Mouse (Mus musculus): ENCODE data around the gene Dad1. TPM values are rescaled to one million over a fixed set of nuclear protein-coding genes. Genes with fewer than 3 reads are reported as not detected.

Dad1 gene
- polyA plus RNA-seq, 1 experiment from 2014 or later: 340 TPM

DNA sequence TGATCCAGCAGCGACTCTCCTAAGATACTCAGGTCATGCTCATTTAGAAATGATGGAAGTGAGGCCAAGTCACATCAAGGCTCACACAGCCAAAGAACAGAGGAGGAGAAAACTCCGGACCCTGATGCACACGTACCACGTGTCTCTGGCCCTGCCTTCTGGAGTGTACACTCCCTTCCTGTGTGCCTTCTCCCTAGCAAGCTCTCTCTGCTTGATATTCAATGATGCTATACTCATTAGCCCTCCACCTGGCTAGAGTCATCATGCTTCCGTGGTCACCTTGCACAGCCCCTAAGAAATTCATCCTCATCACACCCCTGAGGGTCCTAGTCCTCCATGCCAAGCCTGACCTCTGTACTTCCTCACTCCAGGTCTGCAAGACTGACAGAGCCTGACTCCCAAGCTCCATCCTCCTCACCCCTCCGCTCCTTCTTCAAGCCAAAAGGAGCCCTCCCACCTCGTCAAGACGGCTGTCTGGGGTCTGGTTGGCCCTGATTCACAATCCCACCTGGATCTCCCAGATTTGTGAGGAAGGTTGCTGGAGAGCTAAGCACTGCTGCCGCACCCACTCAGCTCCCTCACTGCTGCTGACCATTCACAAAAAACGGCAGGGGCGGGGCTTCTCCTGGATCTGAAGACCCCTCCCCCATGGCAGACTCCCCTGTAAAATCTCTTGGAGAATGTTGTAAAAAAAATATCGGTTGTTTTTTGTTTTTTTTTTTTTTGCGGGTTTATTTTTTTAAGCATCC is 30.4 kb downstream of the Dad1 start:
- ATAC-seq (ENCODE audit: insufficient number of reproducible peaks, insufficient read depth, low FRiP score, low TSS enrichment, low read depth): no peak
- no peak overlapping the region for H3K27ac ChIP-seq
- no peak overlapping the region for H3K4me2 ChIP-seq
- H3K9ac ChIP-seq: no peak overlapping the region
- no peaks in the 10 kb centered on the region for H3K9me3 ChIP-seq
- no peak overlapping the region for H3K4me3 ChIP-seq
- no peaks in the 10 kb centered on the region for H3K36me3 ChIP-seq
- WGBS: 58% methylated on average over 13 of the region's 13 CpGs
- 0 out of 2 replicates have a peak, but pooled peaks cover 4% of the 10 kb centered on the region for H3K27me3 ChIP-seq
- H3K4me1 ChIP-seq: peaks cover 26% of the 10 kb centered on the region

GRCm38 (mm10) chr14:54222289-54222727 is 31.6 kb downstream of the Dad1 start:
- WGBS: 60% methylated on average over 8 of the region's 8 CpGs
- Histone ChIP-seq H3K4me2 (no peak overlapping the region), H3K27ac (no peak overlapping the region), H3K36me3 (no peaks in the 10 kb centered on the region), H3K4me1 (peaks cover 20% of the 10 kb centered on the region), H3K9me3 (no peaks in the 10 kb centered on the region), H3K27me3 (0 out of 2 replicates have a peak, but pooled peaks cover 4% of the 10 kb centered on the region), H3K9ac (no peak overlapping the region), H3K4me3 (no peak overlapping the region)
- ATAC-seq (ENCODE audit: insufficient number of reproducible peaks, insufficient read depth, low FRiP score, low TSS enrichment, low read depth): no peak

GRCm38 (mm10) chr14:54221641-54222040 is 32.3 kb downstream of the Dad1 start:
- Histone ChIP-seq H3K4me3 (no peak overlapping the region), H3K4me2 (no peak overlapping the region), H3K9ac (no peak overlapping the region), H3K9me3 (no peaks in the 10 kb centered on the region), H3K36me3 (no peaks in the 10 kb centered on the region), H3K4me1 (peaks cover 20% of the 10 kb centered on the region), H3K27ac (no peak overlapping the region), H3K27me3 (0 out of 2 replicates have a peak, but pooled peaks cover 4% of the 10 kb centered on the region)
- 87% methylated on average over 6 of the region's 6 CpGs for WGBS
- no peak for ATAC-seq (ENCODE audit: insufficient number of reproducible peaks, insufficient read depth, low FRiP score, low TSS enrichment, low read depth)

DNA sequence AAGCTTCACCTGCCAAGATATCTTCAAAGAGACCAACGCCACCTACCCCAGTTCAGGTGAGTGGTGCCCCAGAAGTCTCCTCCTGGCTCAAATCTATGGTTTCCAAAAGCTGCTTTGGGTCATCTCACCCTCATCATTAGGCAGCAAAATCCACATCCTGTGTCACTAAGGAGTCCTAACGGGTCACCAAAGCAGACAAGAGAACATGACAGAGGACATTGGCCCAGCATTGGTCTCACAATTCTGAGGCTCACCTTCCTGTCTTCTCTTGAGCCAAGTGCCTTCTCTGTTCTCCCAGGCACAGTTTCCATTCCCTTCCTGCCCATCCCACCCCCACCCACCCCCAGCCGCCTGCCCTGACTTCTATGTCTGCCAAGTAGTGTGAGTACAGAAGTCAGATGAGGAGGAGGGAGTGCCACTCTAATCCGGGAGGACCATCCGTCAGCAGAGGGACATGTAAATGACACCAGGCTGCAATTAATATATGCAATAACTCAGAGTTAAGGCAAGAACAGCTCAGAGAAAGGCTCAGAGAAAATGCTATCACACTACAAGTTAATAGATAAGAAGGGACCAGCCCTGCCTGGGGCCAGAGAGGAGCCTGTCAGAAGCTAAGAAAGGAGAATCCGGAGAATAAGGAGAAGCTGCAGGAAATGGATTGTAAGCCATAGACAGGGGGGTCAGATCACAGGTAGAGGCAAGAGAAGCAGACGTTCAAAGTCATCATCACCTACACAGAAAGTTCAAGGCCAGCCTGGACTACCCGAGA is 33.0 kb downstream of the Dad1 start:
- no peaks in the 10 kb centered on the region for H3K36me3 ChIP-seq
- H3K27ac ChIP-seq: no peak overlapping the region
- H3K9me3 ChIP-seq: no peaks in the 10 kb centered on the region
- 0 out of 2 replicates have a peak, but pooled peaks cover under 1% of the 10 kb centered on the region for H3K27me3 ChIP-seq
- ATAC-seq (ENCODE audit: insufficient number of reproducible peaks, insufficient read depth, low FRiP score, low TSS enrichment, low read depth): no peak
- H3K4me2 ChIP-seq: no peak overlapping the region
- 78% methylated on average over 8 of the region's 8 CpGs for WGBS
- peaks cover 20% of the 10 kb centered on the region for H3K4me1 ChIP-seq
- no peak overlapping the region for H3K9ac ChIP-seq
- no peak overlapping the region for H3K4me3 ChIP-seq

DNA sequence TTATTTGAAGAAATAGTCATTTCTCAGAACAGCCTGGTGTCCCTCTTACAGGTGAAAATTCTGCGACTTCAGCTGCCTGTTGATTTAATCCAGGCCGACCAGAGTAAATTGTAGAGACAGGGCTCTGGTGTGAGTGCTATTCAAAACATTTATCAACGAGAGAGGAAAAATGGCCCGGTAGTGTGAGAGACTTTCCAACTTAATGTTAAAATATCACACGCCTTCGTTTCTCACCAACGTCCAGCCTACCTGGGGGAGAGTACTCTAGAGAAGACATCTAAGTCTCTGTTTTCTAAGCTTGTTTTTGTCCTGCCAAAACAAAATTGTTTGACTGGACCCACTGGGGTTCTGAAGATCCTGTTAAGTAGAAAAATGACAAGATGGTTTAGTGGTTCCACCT is 34.1 kb downstream of the Dad1 start:
- Histone ChIP-seq H3K4me1 (peaks cover 22% of the 10 kb centered on the region), H3K27me3 (no peaks in the 10 kb centered on the region), H3K4me2 (no peak overlapping the region), H3K36me3 (no peaks in the 10 kb centered on the region), H3K4me3 (no peak overlapping the region), H3K27ac (no peak overlapping the region; the same call in 1 of the 2 replicates), H3K9ac (no peak overlapping the region), H3K9me3 (no peaks in the 10 kb centered on the region)
- no peak for ATAC-seq (ENCODE audit: insufficient number of reproducible peaks, insufficient read depth, low FRiP score, low TSS enrichment, low read depth)
- WGBS: 71% methylated on average over 7 of the region's 7 CpGs

GRCm38 (mm10) chr14:54219256-54219655 is 34.6 kb downstream of the Dad1 start:
- H3K4me1 ChIP-seq: peaks cover 23% of the 10 kb centered on the region
- H3K4me2 ChIP-seq: peak overlapping the region; percentile 27
- no peaks in the 10 kb centered on the region for H3K9me3 ChIP-seq
- no peak for ATAC-seq (ENCODE audit: insufficient number of reproducible peaks, insufficient read depth, low FRiP score, low TSS enrichment, low read depth)
- no peaks in the 10 kb centered on the region for H3K27me3 ChIP-seq
- 33% methylated on average over 8 of the region's 8 CpGs for WGBS
- H3K9ac ChIP-seq: no peak overlapping the region
- H3K4me3 ChIP-seq: no peak overlapping the region
- H3K27ac ChIP-seq: peak overlapping the region; percentile 1; the same call in 1 of the 2 replicates
- no peaks in the 10 kb centered on the region for H3K36me3 ChIP-seq

GRCm38 (mm10) chr14:54218721-54219120 is 35.2 kb downstream of the Dad1 start:
- H3K4me3 ChIP-seq: no peak overlapping the region
- H3K9me3 ChIP-seq: no peaks in the 10 kb centered on the region
- H3K4me1 ChIP-seq: peaks cover 23% of the 10 kb centered on the region
- H3K9ac ChIP-seq: no peak overlapping the region
- 0 out of 2 replicates have a peak overlapping the region, but pooled peaks have one; percentile 1 for H3K27ac ChIP-seq
- no peaks in the 10 kb centered on the region for H3K36me3 ChIP-seq
- ATAC-seq (ENCODE audit: insufficient number of reproducible peaks, insufficient read depth, low FRiP score, low TSS enrichment, low read depth): no peak
- H3K27me3 ChIP-seq: no peaks in the 10 kb centered on the region
- peak overlapping the region; percentile 27; the same call in 1 of the 2 replicates for H3K4me2 ChIP-seq
- 22% methylated on average over 9 of the region's 9 CpGs for WGBS

- Histone ChIP-seq H3K27ac (0 out of 2 replicates have a peak overlapping the region, but pooled peaks have one; percentile 1), H3K36me3 (no peaks in the 10 kb centered on the region), H3K4me1 (peaks cover 23% of the 10 kb centered on the region), H3K9ac (no peak overlapping the region), H3K4me2 (no peak overlapping the region), H3K9me3 (no peaks in the 10 kb centered on the region), H3K27me3 (no peaks in the 10 kb centered on the region), H3K4me3 (no peak overlapping the region)
- no peak for ATAC-seq (ENCODE audit: insufficient number of reproducible peaks, insufficient read depth, low FRiP score, low TSS enrichment, low read depth)
- 42% methylated on average over 1 of the region's 1 CpGs for WGBS
Observed at GRCm38 (mm10) chr14:54218233-54218632, 35.7 kb downstream of the Dad1 start.

- H3K9me3 ChIP-seq: no peaks in the 10 kb centered on the region
- no peak overlapping the region for H3K9ac ChIP-seq
- peaks cover 23% of the 10 kb centered on the region for H3K4me1 ChIP-seq
- WGBS: 82% methylated on average over 7 of the region's 7 CpGs
- H3K27me3 ChIP-seq: no peaks in the 10 kb centered on the region
- H3K36me3 ChIP-seq: no peaks in the 10 kb centered on the region
- no peak overlapping the region for H3K27ac ChIP-seq
- ATAC-seq (ENCODE audit: insufficient number of reproducible peaks, insufficient read depth, low FRiP score, low TSS enrichment, low read depth): no peak
- no peak overlapping the region for H3K4me2 ChIP-seq
- H3K4me3 ChIP-seq: no peak overlapping the region
Observed at GRCm38 (mm10) chr14:54216126-54216525, 37.8 kb downstream of the Dad1 start.

DNA sequence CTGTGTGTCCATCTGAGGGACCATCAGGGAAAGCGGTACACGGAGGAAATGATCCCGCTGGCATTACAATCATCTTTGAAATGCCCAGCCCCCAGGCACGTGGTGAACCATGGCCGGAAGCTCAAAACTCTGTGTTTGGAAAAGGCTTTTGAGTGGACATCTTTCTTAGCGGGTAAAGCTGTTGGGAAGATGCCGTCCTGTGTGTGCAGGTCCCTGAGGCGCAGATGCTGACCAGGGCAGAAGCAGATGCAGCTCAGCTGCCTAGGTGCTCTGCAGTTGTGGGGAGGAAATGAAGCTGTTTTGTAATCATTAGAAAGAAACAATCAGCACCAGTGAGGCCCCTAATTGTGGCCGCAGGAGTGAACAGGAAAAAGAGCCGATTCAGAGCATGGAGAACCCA is 39.0 kb downstream of the Dad1 start:
- no peak overlapping the region for H3K9ac ChIP-seq
- H3K4me1 ChIP-seq: peaks cover 23% of the 10 kb centered on the region
- H3K4me3 ChIP-seq: no peak overlapping the region
- H3K36me3 ChIP-seq: no peaks in the 10 kb centered on the region
- WGBS: 62% methylated on average over 10 of the region's 10 CpGs
- H3K27me3 ChIP-seq: no peaks in the 10 kb centered on the region
- ATAC-seq (ENCODE audit: insufficient number of reproducible peaks, insufficient read depth, low FRiP score, low TSS enrichment, low read depth): no peak
- no peak overlapping the region for H3K4me2 ChIP-seq
- H3K27ac ChIP-seq: no peak overlapping the region
- H3K9me3 ChIP-seq: no peaks in the 10 kb centered on the region

GRCm38 (mm10) chr14:54214477-54214876 is 39.4 kb downstream of the Dad1 start:
- Histone ChIP-seq H3K27ac (no peak overlapping the region), H3K4me1 (peaks cover 19% of the 10 kb centered on the region), H3K4me3 (no peak overlapping the region), H3K4me2 (no peak overlapping the region), H3K9ac (no peak overlapping the region), H3K9me3 (no peaks in the 10 kb centered on the region), H3K27me3 (no peaks in the 10 kb centered on the region), H3K36me3 (no peaks in the 10 kb centered on the region)
- ATAC-seq (ENCODE audit: insufficient number of reproducible peaks, insufficient read depth, low FRiP score, low TSS enrichment, low read depth): no peak
- WGBS: 38% methylated on average over 2 of the region's 2 CpGs

Measured in embryonic facial prominence, embryonic 13.5 days (tissue).